Mouse (Mus musculus): ENCODE results near the gene Gfy. TPM values are rescaled to one million over a fixed set of nuclear protein-coding genes. Genes with fewer than 3 reads are reported as not detected.
A peak's percentile ranks its signal among the peaks of the same experiment; 100 is the strongest.
"Not testable (repeated sequence)": the region's sequence is repeated elsewhere in the genome, so short reads cannot be mapped to it uniquely, and the experiment has no call there.

The Gfy gene
- polyA plus RNA-seq, 1 experiment from 2014 or later: not detected

DNA sequence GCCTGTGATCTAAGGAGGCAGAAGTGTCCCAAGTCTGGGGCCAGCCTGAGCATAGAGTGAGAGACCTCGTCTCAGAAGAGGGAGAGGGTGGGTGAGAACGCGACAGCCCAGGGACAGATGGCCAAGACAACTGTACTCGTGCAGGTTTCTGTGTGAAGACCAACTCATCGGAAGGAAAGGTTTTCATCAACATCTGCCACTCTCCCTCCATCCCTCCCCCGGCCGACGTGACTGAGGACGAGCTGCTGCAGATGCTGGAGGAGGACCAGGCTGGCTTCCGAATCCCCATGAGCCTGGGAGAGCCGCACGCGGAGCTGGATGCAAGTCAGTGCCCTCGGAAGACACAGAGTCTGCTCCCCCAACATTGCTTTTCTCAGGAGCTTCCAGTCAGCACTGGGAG is 21.9 kb downstream of the Gfy start:
- no peak overlapping the region for H3K4me2 ChIP-seq
- no peak overlapping the region for H3K27ac ChIP-seq (ENCODE audit: low read depth)
- H3K9me3 ChIP-seq (ENCODE audit: low read depth, low read length): no peaks in the 10 kb centered on the region
- no peak overlapping the region for H3K9ac ChIP-seq
- H3K4me3 ChIP-seq (ENCODE audit: low read depth, low read length): no peak overlapping the region
- peaks cover 2% of the 10 kb centered on the region; the same call in 1 of the 2 replicates for H3K4me1 ChIP-seq (ENCODE audit: insufficient read depth)
- ATAC-seq (ENCODE audit: insufficient read depth): no peak
- peaks cover 2% of the 10 kb centered on the region for H3K27me3 ChIP-seq (ENCODE audit: insufficient read depth, low read length)
- no peak for TF ChIP-seq CTCF (IDR thresholded peaks at IDR 0.05; ENCODE audit: low read depth)
- peaks cover 35% of the 10 kb centered on the region; the same call in 1 of the 2 replicates for H3K36me3 ChIP-seq (ENCODE audit: insufficient read depth)
- 83% methylated on average over 14 of the region's 14 CpGs for WGBS
- no peak for DNase-seq

GRCm38 (mm10) chr7:45156206-45156605 is 23.2 kb downstream of the Gfy start:
- Histone ChIP-seq H3K9me3 (ENCODE audit: low read depth, low read length) (no peaks in the 10 kb centered on the region), H3K9ac (no peak overlapping the region), H3K27me3 (ENCODE audit: insufficient read depth, low read length) (no peaks in the 10 kb centered on the region), H3K27ac (ENCODE audit: low read depth) (no peak overlapping the region), H3K4me2 (no peak overlapping the region), H3K36me3 (ENCODE audit: insufficient read depth) (peaks cover 35% of the 10 kb centered on the region; the same call in 1 of the 2 replicates), H3K4me1 (ENCODE audit: insufficient read depth) (0 out of 2 replicates have a peak, but pooled peaks cover 7% of the 10 kb centered on the region), H3K4me3 (ENCODE audit: low read depth, low read length) (no peak overlapping the region)
- no peak for DNase-seq
- 87% methylated on average over 15 of the region's 15 CpGs for WGBS
- TF ChIP-seq CTCF (IDR thresholded peaks at IDR 0.05; ENCODE audit: low read depth): no peak
- ATAC-seq (ENCODE audit: insufficient read depth): no peak

- DNase-seq: no peak
- no peak overlapping the region for H3K9ac ChIP-seq
- H3K4me3 ChIP-seq (ENCODE audit: low read depth, low read length): no peak overlapping the region
- H3K27ac ChIP-seq (ENCODE audit: low read depth): 0 out of 2 replicates have a peak overlapping the region, but pooled peaks have one; percentile 10
- WGBS: 80% methylated on average over 9 of the region's 9 CpGs
- H3K4me1 ChIP-seq (ENCODE audit: insufficient read depth): peaks cover 11% of the 10 kb centered on the region
- ATAC-seq (ENCODE audit: insufficient read depth): no peak
- H3K27me3 ChIP-seq (ENCODE audit: insufficient read depth, low read length): no peaks in the 10 kb centered on the region
- TF ChIP-seq CTCF (IDR thresholded peaks at IDR 0.05; ENCODE audit: low read depth): no peak
- peak overlapping the region; percentile 85 for H3K4me2 ChIP-seq
- peaks cover 34% of the 10 kb centered on the region; the same call in 1 of the 2 replicates for H3K36me3 ChIP-seq (ENCODE audit: insufficient read depth)
- H3K9me3 ChIP-seq (ENCODE audit: low read depth, low read length): no peaks in the 10 kb centered on the region
These were observed 23.8 kb downstream of the Gfy start for GRCm38 (mm10) chr7:45155590-45155989.

- TF ChIP-seq CTCF (IDR thresholded peaks at IDR 0.05; ENCODE audit: low read depth): peak; percentile 54
- ATAC-seq (ENCODE audit: insufficient read depth) (no peak; the same call in 1 of the 2 replicates), DNase-seq (peak; percentile 67)
- Histone ChIP-seq H3K4me2 (peak overlapping the region; percentile 85), H3K4me1 (ENCODE audit: insufficient read depth) (peaks cover 16% of the 10 kb centered on the region), H3K4me3 (ENCODE audit: low read depth, low read length) (peak overlapping the region; percentile 54), H3K27me3 (ENCODE audit: insufficient read depth, low read length) (no peaks in the 10 kb centered on the region), H3K9me3 (ENCODE audit: low read depth, low read length) (no peaks in the 10 kb centered on the region), H3K9ac (peak overlapping the region; percentile 13; the same call in 1 of the 2 replicates), H3K36me3 (ENCODE audit: insufficient read depth) (peaks cover 29% of the 10 kb centered on the region; the same call in 1 of the 2 replicates), H3K27ac (ENCODE audit: low read depth) (peak overlapping the region; percentile 24; the same call in 1 of the 2 replicates)
- 72% methylated on average over 12 of the region's 12 CpGs for WGBS
These were observed 24.3 kb downstream of the Gfy start for GRCm38 (mm10) chr7:45154993-45155514.

- 3% methylated on average over 69 of the region's 69 CpGs for WGBS
These were observed 25.0 kb downstream of the Gfy start, which contains the start of the genes Pih1d1 and Aldh16a1 for GRCm38 (mm10) chr7:45154096-45154992. Gene Pih1d1, plus strand, starts transcription at chr7:45154303. Gene Aldh16a1, minus strand, starts transcription at chr7:45154584.

GRCm38 (mm10) chr7:45153586-45153985 is 25.8 kb downstream of the Gfy start:
- no peaks in the 10 kb centered on the region for H3K27me3 ChIP-seq (ENCODE audit: insufficient read depth, low read length)
- no peak for DNase-seq
- H3K4me2 ChIP-seq: peak overlapping the region; percentile 85
- ATAC-seq (ENCODE audit: insufficient read depth): 0 out of 2 replicates have a peak, but pooled peaks have one; percentile 0
- H3K27ac ChIP-seq (ENCODE audit: low read depth): peak overlapping the region; percentile 97
- H3K9ac ChIP-seq: peak overlapping the region; percentile 70
- 0 out of 2 replicates have a peak, but pooled peaks cover 18% of the 10 kb centered on the region for H3K36me3 ChIP-seq (ENCODE audit: insufficient read depth)
- no peak for TF ChIP-seq CTCF (IDR thresholded peaks at IDR 0.05; ENCODE audit: low read depth)
- peak overlapping the region; percentile 54 for H3K4me3 ChIP-seq (ENCODE audit: low read depth, low read length)
- H3K9me3 ChIP-seq (ENCODE audit: low read depth, low read length): no peaks in the 10 kb centered on the region
- 4% methylated on average over 5 of the region's 5 CpGs for WGBS
- peaks cover 19% of the 10 kb centered on the region for H3K4me1 ChIP-seq (ENCODE audit: insufficient read depth)

More at GRCm38 (mm10) chr7:45154096-45154992, 25.0 kb downstream of the Gfy start, which contains the start of the genes Pih1d1 and Aldh16a1:
- Histone ChIP-seq H3K4me3 (ENCODE audit: low read depth, low read length) (peak within 1 kb of the TSS; percentile 54), H3K27me3 (ENCODE audit: insufficient read depth, low read length) (no peaks in the 10 kb centered on the region), H3K4me2 (peak within 1 kb of the TSS; percentile 85), H3K36me3 (ENCODE audit: insufficient read depth) (peaks cover 24% of the 10 kb centered on the region; the same call in 1 of the 2 replicates), H3K27ac (ENCODE audit: low read depth) (peak within 1 kb of the TSS; percentile 97), H3K9ac (peak within 1 kb of the TSS; percentile 70), H3K9me3 (ENCODE audit: low read depth, low read length) (no peaks in the 10 kb centered on the region), H3K4me1 (ENCODE audit: insufficient read depth) (peaks cover 19% of the 10 kb centered on the region)
- DNase-seq: peak; percentile 98
- ATAC-seq (ENCODE audit: insufficient read depth): peak; percentile 94
- TF ChIP-seq CTCF (IDR thresholded peaks at IDR 0.05; ENCODE audit: low read depth): peak; percentile 61

- Histone ChIP-seq H3K4me2 (peak overlapping the region; percentile 85), H3K4me1 (ENCODE audit: insufficient read depth) (peaks cover 19% of the 10 kb centered on the region), H3K36me3 (ENCODE audit: insufficient read depth) (peaks cover 17% of the 10 kb centered on the region; the same call in 1 of the 2 replicates), H3K4me3 (ENCODE audit: low read depth, low read length) (0 out of 2 replicates have a peak overlapping the region, but pooled peaks have one; percentile 54)
- 89% methylated on average over 2 of the region's 2 CpGs for WGBS
- not testable (repeated sequence) for ATAC-seq (ENCODE audit: insufficient read depth); H3K9ac ChIP-seq; H3K27me3 ChIP-seq (ENCODE audit: insufficient read depth, low read length); DNase-seq; H3K27ac ChIP-seq (ENCODE audit: low read depth); H3K9me3 ChIP-seq (ENCODE audit: low read depth, low read length)
These were observed 26.3 kb downstream of the Gfy start for GRCm38 (mm10) chr7:45153052-45153451.
